Mouse (Mus musculus): Measurements from ENCODE around the gene Cryba4. TPM values are rescaled to one million over a fixed set of nuclear protein-coding genes. Genes with fewer than 3 reads are reported as not detected.

Cryba4 gene
- polyA plus RNA-seq, 1 experiment = 1.4 TPM

DNA sequence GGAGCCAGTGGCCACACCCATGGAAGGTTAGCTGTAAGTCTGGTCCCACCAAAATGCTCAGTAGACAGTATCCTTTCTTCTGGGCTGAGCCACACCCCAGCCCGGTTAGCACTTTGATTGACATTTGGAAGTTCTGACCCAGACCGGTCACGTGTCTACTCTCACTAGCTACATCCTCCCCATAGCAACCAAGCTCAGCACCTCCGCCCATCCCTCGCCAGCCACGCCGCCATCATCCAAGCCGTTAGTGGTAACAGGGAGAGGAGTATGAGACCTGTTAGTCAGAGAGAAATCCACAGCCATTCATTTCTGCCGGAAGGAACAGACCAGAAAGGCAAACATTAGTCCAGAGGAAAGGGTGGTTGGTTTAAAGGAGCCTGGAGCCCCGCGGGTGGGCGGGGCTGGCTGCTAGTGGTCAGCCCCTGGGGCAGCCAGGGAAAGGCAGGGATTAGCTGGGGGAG, 37.0 kb downstream of the Cryba4 start:
- DNase-seq = no peak
- WGBS = 24% methylated on average over 12 of the region's 12 CpGs
- Histone ChIP-seq H3K4me1 (ENCODE audit: control insufficient read depth, insufficient read depth, low read length) (peaks cover 4% of the 10 kb centered on the region; the same call in 1 of the 2 replicates), H3K4me3 (replicated peaks; ENCODE audit: extremely low read depth, low read depth, low read length) (no peak overlapping the region)
- TF ChIP-seq POLR2A (IDR thresholded peaks at IDR 0.05; ENCODE audit: borderline replicate concordance, extremely low read depth, low read depth, low read length) (no peak), CTCF (IDR thresholded peaks at IDR 0.05; ENCODE audit: insufficient read depth, low read length) (no peak)

DNA sequence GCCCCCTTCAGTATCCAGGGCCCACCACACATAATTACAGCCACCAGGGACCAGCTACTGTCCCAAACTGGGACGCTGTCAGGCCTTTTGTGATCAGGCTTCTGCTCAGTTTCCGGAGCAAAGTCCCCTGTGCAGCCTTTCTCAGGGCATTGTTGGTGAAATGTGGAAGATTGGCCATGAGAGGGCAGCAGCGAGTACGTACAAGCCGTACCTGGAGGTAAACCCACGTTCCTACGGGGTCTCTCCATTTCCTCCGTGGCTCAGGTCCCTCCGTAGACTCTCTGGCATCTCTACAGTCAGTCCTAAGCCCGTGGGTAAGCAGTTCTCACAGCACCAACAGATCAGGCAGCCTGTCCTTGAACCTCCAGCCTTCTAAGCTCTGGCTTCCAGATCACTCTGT, 37.9 kb downstream of the Cryba4 start:
- TF ChIP-seq CTCF (IDR thresholded peaks at IDR 0.05; ENCODE audit: insufficient read depth, low read length) (peak; percentile 83), POLR2A (IDR thresholded peaks at IDR 0.05; ENCODE audit: borderline replicate concordance, extremely low read depth, low read depth, low read length) (no peak)
- Histone ChIP-seq H3K4me1 (ENCODE audit: control insufficient read depth, insufficient read depth, low read length) (peaks cover 3% of the 10 kb centered on the region; the same call in 1 of the 2 replicates), H3K4me3 (replicated peaks; ENCODE audit: extremely low read depth, low read depth, low read length) (no peak overlapping the region)
- DNase-seq = peak; percentile 48
- WGBS = 7% methylated on average over 10 of the region's 10 CpGs

DNA sequence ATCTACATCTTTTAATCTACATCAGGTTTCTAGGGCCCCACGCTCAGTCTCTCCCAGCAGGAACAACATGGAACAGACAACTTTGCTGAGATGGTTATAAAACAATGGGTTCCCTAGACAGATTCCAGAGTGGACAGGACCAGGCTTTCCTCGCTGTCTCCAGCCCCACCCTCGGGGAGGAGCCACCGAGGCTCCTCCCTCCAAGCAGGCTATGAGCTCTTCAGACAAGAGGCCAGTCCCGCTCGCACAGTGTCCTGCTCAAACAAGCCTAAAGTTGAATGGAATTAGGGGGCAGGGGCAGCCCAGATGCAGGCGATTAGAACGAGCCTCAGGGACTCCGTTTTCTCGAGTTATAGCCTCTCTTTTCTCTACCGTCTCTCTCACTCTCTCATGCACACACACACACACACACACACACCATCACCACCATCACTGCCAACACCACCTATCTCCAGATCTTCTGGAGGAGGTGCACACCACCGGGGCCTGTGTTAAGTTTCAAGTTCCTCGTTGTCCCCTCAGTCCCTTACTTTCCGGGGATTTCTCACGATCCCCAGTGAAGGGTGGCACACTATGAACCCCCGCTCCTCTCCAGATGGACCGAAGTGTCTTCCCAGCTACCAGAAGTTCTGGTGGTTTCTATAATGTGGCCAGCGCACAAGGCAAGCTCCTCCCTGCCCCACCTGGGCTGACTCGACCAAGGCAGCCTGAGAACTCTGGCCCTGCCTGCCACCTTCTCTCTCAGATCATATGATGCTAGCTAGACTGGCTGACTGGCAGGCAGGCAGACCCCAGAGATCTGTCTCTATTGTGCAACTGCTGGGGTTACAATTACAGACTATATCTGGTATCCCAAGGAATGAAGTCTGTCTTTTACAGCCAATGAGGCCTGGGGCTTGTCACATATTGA, 38.7 kb downstream of the Cryba4 start:
- DNase-seq = no peak
- WGBS = 57% methylated on average over 19 of the region's 19 CpGs
- Histone ChIP-seq H3K4me3 (replicated peaks; ENCODE audit: extremely low read depth, low read depth, low read length) (no peak overlapping the region), H3K4me1 (ENCODE audit: control insufficient read depth, insufficient read depth, low read length) (no peaks in the 10 kb centered on the region)
- no peak for TF ChIP-seq POLR2A (IDR thresholded peaks at IDR 0.05; ENCODE audit: borderline replicate concordance, extremely low read depth, low read depth, low read length)
- TF ChIP-seq CTCF (IDR thresholded peaks at IDR 0.05; ENCODE audit: insufficient read depth, low read length) = no peak

DNA sequence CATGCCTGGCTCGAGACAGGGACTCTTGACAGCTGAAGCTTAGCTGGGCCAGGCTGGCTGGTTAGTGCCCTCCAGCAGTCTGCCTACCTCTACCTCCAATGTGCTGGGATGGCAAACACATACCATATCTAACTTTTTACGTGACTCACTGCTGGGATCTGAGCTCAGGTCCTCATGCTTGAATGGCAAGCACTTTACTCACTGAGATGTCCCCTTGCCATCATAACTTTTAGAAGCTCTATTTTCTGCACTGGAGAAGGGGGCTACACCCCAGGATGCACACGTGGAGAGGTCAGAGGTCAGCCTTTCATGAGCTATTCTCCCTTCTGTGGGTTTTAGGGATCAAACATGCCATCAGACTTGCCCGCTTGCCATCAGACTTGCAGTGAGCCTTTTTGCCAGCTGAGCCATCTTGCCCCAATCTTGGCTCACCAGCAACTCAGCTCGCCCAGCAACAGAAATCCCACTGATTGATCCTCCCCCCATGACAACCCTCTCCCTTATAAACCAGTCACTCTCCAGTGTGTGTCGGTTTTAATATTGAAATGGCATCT, 39.5 kb downstream of the Cryba4 start:
- no peak for DNase-seq
- WGBS = 79% methylated on average over 6 of the region's 6 CpGs
- H3K4me3 ChIP-seq (replicated peaks; ENCODE audit: extremely low read depth, low read depth, low read length) = no peak overlapping the region
- H3K4me1 ChIP-seq (ENCODE audit: control insufficient read depth, insufficient read depth, low read length) = no peaks in the 10 kb centered on the region
- no peak for TF ChIP-seq CTCF (IDR thresholded peaks at IDR 0.05; ENCODE audit: insufficient read depth, low read length)
- no peak for TF ChIP-seq POLR2A (IDR thresholded peaks at IDR 0.05; ENCODE audit: borderline replicate concordance, extremely low read depth, low read depth, low read length)

DNA sequence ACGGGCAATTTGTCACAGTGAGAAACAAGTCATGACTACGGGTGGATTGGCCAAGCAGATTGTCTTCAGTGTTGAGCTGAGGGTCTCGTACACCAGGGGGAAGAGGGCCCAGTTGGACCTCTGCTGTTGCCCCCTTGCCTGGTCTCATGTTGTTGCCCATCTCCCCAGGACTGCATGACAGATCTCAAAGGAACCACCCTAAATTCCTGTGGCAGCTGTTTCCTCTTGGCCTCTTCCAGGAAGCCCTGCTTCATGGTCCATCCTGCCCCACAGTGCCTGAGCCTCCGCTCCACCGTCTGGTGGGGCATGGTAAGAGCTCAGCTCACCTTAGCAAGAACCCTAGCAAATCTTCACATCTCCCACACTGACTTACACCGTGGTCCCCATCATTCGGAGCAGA, 40.4 kb downstream of the Cryba4 start:
- Histone ChIP-seq H3K4me1 (ENCODE audit: control insufficient read depth, insufficient read depth, low read length) (no peaks in the 10 kb centered on the region), H3K4me3 (replicated peaks; ENCODE audit: extremely low read depth, low read depth, low read length) (no peak overlapping the region)
- 81% methylated on average over 7 of the region's 7 CpGs for WGBS
- TF ChIP-seq POLR2A (IDR thresholded peaks at IDR 0.05; ENCODE audit: borderline replicate concordance, extremely low read depth, low read depth, low read length) = no peak
- no peak for TF ChIP-seq CTCF (IDR thresholded peaks at IDR 0.05; ENCODE audit: insufficient read depth, low read length)
- no peak for DNase-seq

DNA sequence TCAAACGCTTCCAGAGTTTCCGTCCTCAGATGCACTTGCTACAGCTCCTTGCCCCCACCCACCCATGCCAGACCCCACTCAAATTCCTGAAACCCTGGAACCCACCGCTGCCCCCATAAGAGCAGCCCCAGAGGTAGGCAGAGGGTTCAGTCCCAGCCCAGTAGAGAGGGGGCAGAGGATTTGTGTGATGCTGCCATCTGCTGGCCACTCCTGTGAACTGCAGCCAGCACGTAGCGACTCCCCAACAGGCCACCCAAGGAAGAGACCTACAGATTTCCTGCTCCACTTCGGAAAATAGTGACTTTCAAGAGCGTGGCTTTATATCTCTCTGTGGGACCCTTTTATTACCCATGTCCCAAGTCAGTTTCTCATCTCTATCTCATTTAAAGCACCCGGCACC, 42.2 kb downstream of the Cryba4 start:
- peak; percentile 92 for TF ChIP-seq CTCF (IDR thresholded peaks at IDR 0.05; ENCODE audit: insufficient read depth, low read length)
- TF ChIP-seq POLR2A (IDR thresholded peaks at IDR 0.05; ENCODE audit: borderline replicate concordance, extremely low read depth, low read depth, low read length) = no peak
- DNase-seq = peak; percentile 34
- whole genome bisulfite sequencing = 32% methylated on average over 8 of the region's 8 CpGs
- no peaks in the 10 kb centered on the region for H3K4me1 ChIP-seq (ENCODE audit: control insufficient read depth, insufficient read depth, low read length)
- no peak overlapping the region for H3K4me3 ChIP-seq (replicated peaks; ENCODE audit: extremely low read depth, low read depth, low read length)

DNA sequence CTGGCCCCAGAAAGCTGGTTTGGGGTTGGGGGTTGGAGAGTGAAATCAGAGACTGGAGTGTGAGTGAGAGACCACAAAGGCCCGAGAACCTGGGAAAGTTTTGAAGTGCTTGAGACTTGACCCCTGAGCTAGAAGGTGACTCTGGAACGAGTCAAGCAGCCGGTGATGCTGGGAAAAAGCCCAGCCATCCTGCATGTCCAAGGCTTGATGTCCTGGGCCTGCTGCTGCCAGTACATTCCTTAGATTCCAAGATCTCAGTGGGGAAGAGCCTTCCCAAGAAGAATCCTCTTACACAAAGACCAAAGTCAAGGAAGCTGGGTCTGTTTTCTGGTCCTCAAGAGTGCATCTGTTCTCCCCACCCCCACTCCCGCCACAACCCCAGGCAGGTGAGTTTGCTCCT, 44.0 kb downstream of the Cryba4 start:
- TF ChIP-seq POLR2A (IDR thresholded peaks at IDR 0.05; ENCODE audit: borderline replicate concordance, extremely low read depth, low read depth, low read length) = no peak
- no peak for DNase-seq
- H3K4me1 ChIP-seq (ENCODE audit: control insufficient read depth, insufficient read depth, low read length) = no peaks in the 10 kb centered on the region
- no peak overlapping the region for H3K4me3 ChIP-seq (replicated peaks; ENCODE audit: extremely low read depth, low read depth, low read length)
- WGBS = 44% methylated on average over 4 of the region's 4 CpGs

DNA sequence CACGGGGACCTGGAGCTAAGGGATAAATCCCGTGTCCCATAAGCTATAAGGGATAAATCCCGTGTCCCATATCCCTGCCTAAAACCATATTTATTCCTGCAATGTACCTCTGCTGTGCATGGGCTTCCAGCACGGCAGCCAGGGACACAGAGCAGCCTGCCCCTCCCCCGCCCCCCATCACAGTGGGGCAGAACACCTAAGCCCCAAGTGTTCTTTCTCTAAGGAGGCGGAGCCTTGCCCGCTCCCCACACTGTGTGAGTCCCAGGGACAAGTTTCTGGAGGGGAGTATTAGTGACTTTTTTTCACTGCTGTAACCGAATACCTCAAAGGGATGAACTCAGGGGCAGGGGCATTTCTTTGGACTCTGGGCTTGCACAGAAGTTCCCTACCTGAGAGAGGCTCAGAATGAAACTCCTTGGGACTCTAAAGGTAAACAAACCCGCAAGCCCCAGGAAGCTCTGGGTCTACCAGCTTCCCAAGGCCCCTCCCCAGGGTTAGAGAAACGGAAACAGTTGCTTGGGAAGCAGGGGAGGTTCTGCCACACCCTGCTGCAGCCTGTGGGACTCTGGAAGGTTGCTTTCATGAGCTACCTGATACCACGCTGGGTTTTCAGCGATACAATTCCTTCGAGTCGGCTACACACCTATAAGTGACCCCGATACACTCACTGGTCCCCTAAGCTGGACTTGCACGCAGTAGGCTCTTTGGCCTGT, 45.6 kb downstream of the Cryba4 start:
- Histone ChIP-seq H3K4me1 (ENCODE audit: control insufficient read depth, insufficient read depth, low read length) (no peaks in the 10 kb centered on the region), H3K4me3 (replicated peaks; ENCODE audit: extremely low read depth, low read depth, low read length) (no peak overlapping the region)
- no peak for TF ChIP-seq CTCF (IDR thresholded peaks at IDR 0.05; ENCODE audit: insufficient read depth, low read length)
- TF ChIP-seq POLR2A (IDR thresholded peaks at IDR 0.05; ENCODE audit: borderline replicate concordance, extremely low read depth, low read depth, low read length) = no peak
- DNase-seq = no peak
- 25% methylated on average over 16 of the region's 16 CpGs for WGBS

DNA sequence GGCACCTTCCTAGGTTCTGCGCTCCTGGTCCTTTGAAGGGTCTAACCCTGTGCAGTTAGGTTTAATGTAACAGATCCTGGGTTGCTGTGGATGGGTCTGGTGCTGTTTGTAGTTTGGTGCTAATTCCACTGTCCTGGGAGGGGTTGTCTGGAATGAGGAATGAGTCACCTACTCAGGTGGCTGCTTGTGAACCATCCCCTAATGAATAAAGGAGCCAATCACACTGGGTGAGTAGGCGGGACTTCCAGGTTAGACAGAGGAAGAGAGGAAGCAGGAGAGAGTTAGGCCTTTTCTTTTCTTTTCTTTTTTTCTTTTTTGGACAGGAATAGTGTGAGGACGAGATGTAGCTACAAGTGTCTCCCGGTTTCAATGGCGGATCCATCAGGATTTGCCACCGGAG, 52.7 kb downstream of the Cryba4 start:
- Histone ChIP-seq H3K4me3 (replicated peaks; ENCODE audit: extremely low read depth, low read depth, low read length) (no peak overlapping the region), H3K4me1 (ENCODE audit: control insufficient read depth, insufficient read depth, low read length) (no peaks in the 10 kb centered on the region)
- TF ChIP-seq CTCF (IDR thresholded peaks at IDR 0.05; ENCODE audit: insufficient read depth, low read length) (no peak), POLR2A (IDR thresholded peaks at IDR 0.05; ENCODE audit: borderline replicate concordance, extremely low read depth, low read depth, low read length) (no peak)
- DNase-seq = no peak
- 81% methylated on average over 6 of the region's 6 CpGs for WGBS

Other genes starting within 250 kb of the Cryba4 start
- 0.14 TPM in 1 of 2 replicates, not detected in the other for gene Crybb1, start 3.3 kb upstream of the Cryba4 start, polyA plus RNA-seq (2012; rRNA removed)
- 122 and 144 TPM in 2 replicates for gene Tpst2, start 24.2 kb upstream of the Cryba4 start, polyA plus RNA-seq (2012; rRNA removed)
- 33.5 and 36.2 TPM in 2 replicates for gene Tfip11, start 73.8 kb upstream of the Cryba4 start, polyA plus RNA-seq (2012; rRNA removed)
- 34.6 and 38.4 TPM in 2 replicates for gene Srrd, start 90.5 kb upstream of the Cryba4 start, polyA plus RNA-seq (2012; rRNA removed)
- gene Hps4, start 90.6 kb upstream of the Cryba4 start, polyA plus RNA-seq (2012; rRNA removed) = 34.7 and 40.9 TPM in 2 replicates
- 0.06 TPM in 1 of 2 replicates, not detected in the other for gene Gm6583, start 103.5 kb upstream of the Cryba4 start, polyA plus RNA-seq (2012; rRNA removed)
- 0.41 and 0.56 TPM in 2 replicates for gene Asphd2, start 142.3 kb upstream of the Cryba4 start, polyA plus RNA-seq (2012; rRNA removed)
- gene Gm6588, start 196.9 kb upstream of the Cryba4 start, polyA plus RNA-seq (2012; rRNA removed) = not detected in 2 replicates

Data from lung, adult 2 months (tissue).